Mouse (Mus musculus): ENCODE results near the gene Mcts1.

The Mcts1 gene

GRCm38 (mm10) chrX:38656206-38656883 is 56.0 kb downstream of the Mcts1 start:
- DNase-seq: no peak
